Mouse (Mus musculus): ENCODE results near the gene Tmem136.

- TF ChIP-seq CTCF (IDR thresholded peaks at IDR 0.05; ENCODE audit: low read depth, low read length) (no peak), POLR2A (IDR thresholded peaks at IDR 0.05; ENCODE audit: extremely low read depth, insufficient read depth, low read length) (no peak)
Observed at GRCm38 (mm10) chr9:43085686-43086285, 30.6 kb downstream of the Tmem136 start.

Data from liver, adult 2 months (tissue).